Mouse (Mus musculus): Measurements from ENCODE around the gene Dupd1.
A peak's percentile ranks its signal among the peaks of the same experiment; 100 is the strongest.

The Dupd1 gene

DNA sequence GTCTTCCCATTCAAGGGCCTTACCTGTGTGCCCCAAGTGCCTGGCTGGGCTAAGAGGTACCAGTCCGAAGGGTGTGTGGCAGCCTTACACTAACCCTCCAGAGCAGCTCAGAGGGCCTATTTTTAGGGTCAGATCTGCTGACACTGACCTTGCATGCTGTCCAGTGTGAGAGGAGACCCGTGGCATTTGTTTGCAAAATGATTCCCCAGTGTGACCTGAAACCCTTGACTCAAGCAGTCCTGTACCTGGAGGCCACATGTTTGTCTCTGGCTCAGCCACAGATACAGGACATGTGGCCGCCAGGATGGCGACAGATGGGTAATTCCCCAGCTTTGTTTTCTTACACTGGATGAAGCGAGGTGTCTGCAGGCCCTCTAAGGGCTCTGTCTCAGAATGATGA, at the start of gene Dupd1:
TSS of gene Dupd1 (minus strand) at position 91 of the 400 bp plus-strand sequence.
- no peak for DNase-seq

DNA sequence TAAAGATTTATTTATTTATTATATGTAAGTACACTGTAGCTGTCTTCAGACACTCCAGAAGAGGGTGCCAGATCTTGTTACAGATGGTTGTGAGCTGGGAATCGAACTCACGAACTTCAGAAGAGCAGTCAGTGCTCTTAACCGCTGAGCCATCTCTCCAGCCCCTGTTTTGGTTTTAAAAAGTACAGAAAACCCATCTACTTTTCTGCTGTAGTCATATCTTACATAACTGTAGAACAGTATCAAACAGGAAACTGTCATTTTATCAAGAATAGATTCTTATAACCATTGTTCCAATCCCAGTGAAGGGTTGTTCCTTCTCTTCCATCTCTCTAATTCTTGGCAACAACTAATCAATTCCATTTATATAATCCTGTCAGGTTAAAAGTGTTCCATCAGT, 49.4 kb upstream of the Dupd1 start:
- DNase-seq = no peak

DNA sequence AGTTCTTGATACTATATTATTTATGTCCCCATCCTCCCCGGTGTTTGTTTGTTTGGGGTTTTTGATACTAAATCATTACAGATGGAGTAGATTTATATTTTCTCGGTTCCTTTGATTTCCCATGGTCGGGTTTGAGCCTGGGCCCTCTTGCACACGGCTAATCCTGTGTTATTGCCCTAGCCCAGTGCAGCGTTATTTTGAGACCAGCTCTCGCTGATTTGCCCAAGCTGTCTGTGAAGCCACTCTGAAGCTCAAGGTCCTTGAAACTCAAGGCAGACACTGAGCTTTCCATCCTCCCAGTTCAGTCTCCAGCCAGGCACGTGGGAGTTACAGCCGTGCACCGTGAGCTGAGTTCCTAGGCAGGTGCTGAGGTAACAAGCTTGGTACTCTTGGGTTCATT, 47.2 kb upstream of the Dupd1 start:
- no peak for DNase-seq

DNA sequence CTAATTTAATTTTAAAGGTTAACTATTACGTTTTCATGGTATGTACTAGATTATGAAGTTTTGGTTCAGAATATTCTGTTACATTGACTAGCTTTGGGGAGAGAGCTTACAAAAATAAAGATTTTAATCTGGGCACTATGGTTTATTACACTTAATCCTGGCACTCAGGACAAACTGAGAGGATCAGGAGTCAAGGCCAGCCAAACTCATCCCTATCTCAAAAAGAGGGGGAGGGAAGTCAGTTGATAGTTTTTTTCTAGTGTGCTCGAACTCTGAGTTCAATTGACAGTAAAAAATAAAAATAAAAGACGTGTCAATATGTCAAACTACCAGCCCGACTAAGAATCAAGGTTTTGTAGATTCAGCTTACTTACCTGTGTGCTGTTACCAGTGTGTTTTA, 39.0 kb upstream of the Dupd1 start:
- DNase-seq = no peak

DNA sequence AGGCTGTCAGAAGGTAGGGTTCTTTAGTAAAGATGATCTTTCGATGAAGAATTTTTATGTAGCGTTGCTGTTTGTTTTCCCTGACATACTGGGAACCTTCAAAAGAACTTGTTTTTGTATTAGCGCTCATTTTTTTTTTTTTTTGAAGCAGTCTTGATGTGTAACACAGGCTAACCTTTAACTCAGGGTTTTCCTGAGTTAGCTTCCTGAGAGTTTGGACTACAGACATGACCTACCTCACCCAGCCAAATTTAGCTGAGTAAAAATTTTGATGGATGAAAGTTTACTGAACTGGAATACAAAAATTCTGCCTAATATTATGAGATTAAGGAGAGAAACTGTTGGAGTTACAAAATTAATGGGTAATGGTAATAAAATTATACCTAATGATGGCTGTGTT, 38.0 kb upstream of the Dupd1 start:
- no peak for DNase-seq

DNA sequence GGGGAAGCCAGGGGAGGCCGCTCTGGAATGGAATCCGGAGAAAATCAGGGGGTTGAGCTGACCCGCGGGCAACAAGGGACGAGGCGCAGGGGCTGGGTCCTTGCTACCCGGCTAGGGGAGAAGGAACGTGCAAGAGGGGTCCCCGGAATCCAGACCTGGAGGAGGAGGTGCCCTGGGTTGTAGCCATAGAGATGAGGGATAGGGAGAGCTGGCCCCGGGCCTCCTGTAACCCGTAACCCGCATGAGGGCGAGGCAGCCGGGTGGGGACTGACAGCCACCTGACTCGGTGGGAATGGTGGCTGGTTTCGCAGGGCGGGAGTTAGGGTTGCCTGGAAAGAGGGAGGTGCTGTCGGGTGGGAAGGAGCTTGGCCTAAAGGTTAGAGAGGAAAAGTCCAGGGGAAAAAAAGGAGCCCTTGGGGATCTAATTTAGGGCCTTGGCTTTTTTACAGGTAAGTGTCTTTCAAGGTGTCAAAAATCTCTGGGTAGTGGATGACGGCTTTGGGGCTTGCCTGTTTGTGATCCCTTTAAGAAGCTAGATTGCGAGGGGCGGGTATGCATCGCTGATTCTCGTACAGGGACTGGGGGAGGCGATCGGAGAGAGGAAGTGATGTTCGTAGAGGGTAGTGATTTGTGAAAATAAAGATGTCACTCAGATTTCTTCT, 36.6 kb upstream of the Dupd1 start, which contains the start of gene Dusp13:
TSS of gene Dusp13 (minus strand) at position 301 of the 662 bp plus-strand sequence.
- peak; percentile 76 to 82 for DNase-seq

DNA sequence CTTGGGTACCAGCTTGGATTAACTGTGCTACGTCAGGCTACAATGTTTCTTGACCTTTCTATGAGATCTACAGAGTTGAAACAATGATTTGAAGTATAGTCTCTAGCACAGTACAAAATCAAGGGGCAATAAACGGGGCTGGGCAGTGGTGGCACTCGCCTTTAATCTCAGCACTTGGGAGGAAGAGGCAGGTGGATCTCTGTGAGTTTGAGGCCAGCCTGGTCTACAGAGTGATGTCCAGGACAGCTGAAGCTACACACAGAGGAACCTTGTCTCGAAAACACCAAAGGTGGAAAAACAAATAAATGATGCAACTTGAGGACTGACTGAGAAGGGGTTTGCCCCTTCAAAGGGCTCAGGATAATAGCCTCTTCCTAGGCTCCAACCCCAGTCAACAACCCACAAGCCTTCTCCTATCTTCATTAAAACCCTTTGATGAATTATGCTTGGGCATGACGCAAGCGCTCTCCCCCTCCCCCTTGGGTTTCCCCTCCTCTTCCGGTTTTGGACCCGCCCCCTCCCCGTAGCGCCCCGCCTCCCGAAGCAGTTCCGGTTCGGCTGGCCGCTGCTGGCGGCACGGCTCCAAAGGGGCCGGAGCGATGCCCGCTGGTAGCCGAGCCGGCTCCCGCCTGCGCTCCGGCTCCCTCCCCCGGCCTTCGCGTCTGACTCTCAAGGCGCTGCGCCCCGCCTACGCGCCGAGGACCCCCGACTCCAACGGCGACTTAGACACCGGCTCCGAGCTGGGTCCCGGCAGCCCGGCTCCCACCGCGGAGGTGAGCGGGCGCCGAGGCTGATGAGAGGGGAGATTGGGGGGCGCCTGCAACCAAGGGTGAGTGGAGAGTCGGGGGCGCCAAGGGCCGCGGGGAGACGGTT, 35.9 kb upstream of the Dupd1 start, which contains the start of gene Samd8:
TSS of gene Samd8 (plus strand) at position 524 of the 873 bp plus-strand sequence.
- peak; percentile 81 to 83 for DNase-seq

DNA sequence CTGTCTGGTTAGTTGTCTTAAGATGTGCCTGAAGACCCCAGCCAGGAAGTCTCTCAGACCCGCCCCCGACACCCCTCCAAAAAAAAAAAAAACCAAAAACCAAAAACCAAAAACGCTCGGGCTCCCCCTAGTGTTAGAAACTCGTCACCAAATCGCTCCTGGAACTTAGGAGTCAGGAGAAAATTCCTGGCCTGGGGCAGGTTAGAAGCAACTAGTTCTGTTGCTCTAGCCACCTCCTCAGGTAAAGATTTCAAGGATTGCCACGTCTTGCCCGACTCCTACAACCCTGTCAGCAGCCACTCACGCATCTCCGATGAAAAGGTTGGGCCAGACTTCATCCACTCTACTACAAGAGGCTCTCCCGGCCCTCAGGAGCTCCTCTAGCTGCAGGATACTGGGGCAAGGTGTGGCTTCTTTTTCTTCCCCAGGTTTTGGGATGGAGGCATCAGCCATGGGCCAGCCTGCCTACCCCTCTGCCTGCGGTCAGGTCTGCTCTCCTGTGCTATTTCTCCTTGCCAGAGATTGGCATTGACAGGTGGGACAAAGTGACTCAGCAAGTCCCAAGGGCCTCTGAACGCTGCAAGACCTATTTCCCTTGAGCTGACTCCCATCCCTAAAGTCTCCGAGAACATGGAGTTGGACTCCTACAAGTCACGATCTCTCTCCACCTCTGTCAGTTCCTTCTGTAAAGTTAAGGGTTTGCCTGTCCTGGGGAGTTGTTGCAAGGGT, 33.9 kb upstream of the Dupd1 start:
- peak in 1 of 2 experiments; percentile 58 for DNase-seq

DNA sequence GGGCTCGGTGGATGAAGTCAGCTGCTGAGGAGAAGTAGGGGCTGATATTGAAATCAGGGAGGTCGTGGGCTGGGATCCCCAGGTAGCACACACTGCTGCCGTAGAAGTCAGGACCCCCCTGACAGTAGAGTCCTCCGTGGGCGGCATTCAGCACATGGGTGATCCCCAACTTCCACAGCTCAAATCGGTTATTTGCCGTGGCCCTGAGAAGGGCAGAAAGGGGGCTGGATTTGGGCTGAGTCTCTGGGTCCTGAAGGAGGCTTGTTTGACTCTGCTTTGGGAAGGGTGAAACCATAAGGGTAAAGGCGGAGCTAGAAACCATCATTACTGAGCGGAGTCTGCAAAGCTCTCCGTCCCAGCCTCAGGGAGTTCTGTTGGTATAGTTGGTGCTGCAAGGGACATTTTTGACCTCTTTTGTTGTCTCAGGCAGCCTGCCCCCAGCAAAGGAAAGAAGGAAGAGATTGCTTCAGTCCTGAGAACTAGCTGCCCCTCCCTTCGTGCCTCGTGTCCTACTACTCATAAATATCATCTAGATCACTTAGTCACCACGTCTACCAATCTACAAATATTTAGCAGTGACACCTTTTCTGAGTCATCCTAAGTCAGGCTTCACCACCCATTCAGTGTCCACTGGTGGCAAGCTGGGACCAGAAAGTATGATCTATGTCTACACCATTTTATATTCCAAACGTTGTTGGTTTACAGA, 33.2 kb upstream of the Dupd1 start:
- no peak for DNase-seq

DNA sequence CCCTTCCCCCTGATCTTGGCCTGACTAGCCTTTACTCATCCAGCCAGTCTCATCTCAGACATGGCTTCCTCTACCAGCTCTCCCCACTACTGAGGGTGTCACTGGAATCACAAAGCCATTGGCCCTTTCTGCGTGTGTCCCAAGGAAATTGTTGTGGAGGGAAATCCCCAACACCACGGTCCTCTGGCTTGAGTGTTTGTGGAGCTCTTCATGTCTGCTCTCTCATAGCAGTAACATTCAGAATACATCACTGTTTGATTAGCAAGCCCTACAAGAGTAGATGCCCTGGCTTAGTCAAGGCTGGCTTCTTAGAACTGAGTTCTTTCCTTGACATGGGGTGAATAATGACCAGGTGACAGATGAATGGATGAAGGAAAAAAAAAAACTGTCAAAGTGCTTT, 32.5 kb upstream of the Dupd1 start:
- DNase-seq = peak in 1 of 2 experiments; percentile 60

DNA sequence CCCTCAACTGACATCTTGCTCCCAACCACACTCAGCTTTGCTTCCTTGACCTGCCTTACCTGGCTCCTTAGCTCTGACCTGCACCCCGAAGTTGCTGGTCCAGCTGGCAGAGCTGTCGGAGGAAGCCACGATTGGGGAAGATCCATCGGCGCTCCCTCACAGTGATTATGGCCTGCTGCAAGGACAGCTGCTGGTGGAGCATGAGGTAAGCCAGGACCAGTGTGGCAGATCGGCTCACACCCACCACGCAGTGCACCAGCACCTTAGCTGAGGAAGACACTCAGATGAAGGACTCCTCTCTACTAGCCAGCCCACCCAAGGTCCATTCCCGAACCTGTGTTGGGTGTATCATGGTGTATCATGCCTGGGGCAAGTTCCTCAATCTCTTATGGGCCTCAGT, 31.9 kb upstream of the Dupd1 start:
- no peak for DNase-seq

DNA sequence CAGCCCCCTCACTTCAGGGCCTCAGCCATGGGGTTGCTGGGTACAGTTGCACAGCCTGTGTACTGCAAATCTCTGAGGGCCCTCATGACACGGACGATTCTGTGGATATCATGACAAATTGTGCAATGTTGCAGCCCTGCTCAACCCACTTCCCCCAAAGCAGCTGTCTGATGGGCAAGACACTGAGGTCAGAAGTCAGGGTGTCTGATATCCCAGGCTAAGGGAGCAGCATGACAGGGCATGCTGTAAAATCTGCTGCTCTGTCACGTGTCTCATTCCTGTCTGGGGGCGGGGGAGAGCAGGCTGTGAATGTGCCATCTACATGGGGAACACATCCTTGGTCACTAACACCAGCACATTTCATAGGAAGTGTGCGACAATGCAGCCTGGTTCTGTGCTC, 30.8 kb upstream of the Dupd1 start:
- DNase-seq = peak; percentile 43 to 46

DNA sequence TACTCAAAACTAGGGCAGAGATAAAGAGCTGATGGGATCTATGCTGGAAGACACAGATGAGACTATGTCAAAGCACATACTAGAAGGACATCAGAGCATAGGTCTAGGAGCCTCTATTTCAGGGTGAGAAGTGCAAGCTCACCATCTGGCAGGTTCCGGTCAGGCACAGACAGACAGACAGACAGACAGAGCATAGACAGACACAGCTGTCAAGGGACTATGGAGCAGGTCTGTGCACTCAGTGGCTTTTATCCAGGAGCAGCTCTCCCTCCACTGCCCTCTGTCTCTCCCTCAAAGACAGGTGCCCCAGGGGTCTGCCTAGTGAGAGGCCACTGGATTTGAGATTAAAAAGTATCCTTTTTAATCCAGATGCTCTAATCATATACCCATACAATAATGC, 29.8 kb upstream of the Dupd1 start:
- DNase-seq = no peak

DNA sequence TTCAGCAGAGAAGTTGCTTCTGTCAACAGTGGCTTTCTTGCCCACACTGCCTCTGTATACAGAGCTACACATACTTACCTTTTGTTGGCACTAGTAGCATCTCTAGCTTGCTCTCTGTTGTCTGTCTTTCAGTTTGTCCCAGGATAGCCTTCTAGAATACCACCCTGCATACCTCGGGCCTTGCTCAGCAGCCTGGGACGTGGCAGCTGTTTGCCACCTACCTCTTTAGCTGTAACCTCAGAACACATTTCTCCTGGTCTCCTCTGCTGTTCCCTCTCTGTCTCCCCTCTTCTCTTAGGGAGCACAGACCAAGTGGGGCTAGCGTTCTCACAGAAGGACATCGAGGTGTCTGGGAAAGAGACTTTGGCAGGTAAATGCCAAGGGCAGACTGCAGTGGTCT, 28.1 kb upstream of the Dupd1 start:
- no peak for DNase-seq

DNA sequence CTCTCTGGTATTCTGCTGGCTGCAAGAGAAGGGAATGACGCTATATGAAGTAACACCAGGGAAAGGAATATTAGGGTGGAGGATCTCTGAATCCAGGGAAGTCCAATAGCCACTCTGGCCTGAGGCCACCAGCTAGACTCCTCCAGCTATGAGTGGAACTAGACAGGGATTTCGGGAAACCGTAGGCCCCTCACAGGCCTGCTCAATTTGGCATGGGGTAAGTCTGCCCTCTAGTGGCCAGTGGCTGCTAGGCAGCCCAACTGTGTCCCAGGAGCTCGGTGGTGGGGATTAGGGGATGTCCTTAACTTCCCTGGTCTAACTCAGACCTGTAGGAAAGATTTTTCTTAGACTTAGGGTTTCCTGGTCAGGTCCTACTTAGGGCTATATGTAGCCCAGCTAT, 27.4 kb upstream of the Dupd1 start:
- peak; percentile 69 to 71 for DNase-seq

DNA sequence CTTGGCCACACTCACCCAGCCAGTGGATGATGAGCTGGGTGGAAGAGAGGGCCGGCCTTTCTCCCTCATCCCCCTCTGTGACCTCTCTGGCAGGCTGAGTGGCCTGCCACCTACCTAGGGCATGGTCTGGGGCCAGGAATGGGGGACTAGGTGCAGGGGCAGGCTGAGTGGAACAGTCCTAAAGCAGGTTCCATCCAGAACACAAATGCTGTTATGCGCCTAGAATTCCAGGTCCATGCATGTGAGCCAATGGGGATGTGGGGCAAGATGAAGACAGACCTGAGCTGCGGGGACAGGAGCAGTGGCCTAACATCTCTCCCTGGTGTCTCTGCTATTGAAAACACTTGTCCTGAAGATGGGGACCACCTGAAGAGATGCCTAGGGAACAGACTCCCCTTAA, 26.9 kb upstream of the Dupd1 start:
- DNase-seq = no peak

DNA sequence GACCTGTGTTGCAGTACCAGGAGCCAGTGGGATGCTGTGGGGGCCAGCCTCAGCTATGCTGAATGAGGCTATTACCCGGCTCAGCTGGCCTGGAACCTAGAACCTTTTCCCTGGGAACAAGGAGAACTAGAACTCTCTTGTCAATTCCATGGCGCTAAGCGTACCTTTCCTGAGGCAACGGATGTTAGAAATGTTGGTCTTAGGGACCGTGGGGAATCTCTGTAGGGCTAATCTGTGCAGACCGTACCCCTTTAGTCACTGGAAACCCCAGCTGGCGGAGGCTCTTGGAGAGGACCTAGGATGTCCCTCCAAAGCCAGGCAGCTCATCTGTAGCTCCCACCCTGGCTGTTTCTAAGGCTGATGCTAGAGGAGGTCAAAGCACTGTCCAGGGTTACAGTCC, 26.0 kb upstream of the Dupd1 start:
- no peak for DNase-seq

DNA sequence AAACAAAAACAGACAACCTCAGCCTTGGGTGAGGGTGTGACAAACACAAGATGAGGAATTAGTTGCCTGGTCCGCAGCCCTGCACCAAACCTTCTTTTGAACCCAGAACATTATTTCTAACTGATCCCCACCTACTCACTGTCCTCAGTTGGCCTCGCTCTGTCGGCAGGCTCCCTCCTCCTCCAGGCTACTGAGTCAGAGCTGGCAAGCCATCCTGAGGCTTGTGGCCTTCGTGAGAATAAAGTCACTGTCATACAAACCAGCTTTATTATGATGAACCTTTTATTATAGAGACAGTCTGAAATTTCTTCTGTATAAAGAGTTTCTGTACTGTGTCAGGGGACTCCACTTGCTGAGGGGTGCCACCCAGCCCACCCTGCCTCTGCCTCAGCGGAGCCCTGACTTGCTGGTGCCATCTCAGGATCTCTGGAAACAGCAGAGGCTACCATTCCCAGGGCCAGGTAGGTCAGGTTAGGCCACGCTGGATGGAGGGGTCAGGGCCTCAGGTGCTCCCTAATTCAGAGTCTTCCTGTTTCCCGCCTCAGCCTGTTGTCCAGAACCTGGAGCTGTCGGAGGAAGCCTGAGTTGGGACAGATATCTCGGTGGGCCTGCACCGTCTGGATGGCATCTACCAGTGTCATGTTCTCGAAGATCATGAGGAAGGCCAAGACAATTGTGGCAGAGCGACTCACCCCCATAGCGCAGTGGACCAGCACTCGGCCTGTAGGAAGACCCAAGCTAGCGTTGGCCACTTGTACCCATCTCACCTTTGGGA, 18.9 kb upstream of the Dupd1 start:
- DNase-seq = no peak

DNA sequence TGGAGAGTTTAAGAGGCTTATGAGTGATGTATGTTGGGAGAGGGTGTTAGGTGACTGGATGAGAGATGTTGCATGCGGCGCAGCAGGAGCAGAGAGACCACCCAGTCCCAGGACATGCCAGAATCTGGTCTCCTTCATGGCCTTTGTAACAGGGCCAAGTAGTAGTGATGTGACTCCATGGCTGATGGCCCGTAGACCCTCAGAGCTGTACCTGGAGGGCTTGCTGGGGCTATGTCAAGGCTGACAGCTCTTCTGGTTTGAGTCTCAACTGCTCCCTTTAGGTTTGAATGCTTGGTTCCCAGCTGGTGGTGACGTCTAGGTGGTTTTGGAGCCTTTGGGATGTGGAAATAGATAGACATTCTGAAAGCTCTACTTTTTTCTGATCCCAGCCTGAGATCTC, 15.6 kb upstream of the Dupd1 start:
- DNase-seq = no peak

DNA sequence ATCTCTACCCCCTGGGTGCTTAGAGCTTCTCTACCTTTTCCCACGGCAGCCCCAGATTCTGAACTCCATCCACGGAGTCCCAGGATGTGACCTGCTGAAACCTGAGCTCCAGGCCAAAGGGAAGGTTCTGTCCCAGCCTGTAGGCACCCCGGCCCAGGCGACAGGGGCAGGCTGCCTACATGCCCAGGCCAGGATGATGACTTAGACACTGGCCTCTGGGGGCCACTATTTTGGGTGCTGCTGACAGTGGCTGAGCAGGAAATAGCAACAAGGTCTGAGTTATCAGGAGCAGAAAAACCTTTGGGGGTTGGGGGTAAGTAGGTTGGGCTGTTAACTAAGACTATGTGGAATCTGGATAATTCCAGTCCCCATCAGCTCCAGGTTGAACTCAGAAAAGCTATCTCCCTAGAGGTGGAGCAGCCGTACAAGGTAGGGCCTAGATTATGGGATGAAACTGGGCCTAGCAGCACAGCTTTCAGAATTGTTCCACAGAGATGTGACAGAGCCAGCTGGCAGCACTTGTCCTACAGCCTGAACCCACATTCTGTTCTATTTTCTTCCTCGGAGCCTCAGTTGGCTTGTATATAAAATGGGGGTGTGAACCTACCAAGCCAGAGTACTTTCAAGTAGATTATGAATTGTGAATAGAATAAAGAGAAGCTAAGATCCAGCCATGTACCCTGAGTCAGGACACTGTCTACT, 14.8 kb upstream of the Dupd1 start:
- no peak for DNase-seq

DNA sequence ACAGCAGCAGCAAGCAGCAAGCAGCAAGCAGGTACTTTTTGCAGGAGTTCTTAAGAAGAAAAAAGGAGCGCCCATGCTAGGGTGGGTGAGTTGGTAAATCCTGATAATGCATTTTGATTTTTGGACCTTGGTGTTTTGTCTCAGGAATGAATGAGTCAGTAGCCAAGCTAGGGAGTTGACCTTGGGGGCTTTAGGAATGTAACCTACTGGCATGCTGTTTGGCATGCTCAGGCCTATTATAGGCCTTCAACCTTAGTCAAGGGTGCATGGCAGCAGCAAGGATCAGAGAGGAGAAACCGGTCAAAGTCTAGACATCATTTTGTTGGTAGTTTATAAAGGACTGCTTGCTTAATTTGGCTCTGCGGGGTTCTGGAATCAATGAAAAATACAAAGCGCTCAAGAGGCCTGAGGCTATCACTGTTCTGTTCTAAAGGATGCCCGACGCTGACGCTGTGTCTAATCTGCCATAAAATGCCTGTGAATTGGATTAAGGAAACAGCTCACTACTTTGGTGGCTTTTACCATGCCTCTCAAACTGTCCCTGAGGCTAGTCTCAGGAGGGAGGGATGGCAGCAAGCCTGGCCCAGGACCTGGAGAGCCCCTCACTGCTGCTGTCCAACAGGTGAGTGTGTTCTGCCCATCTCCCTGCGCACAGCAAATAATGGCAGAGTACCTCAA, 7.8 kb upstream of the Dupd1 start:
- no peak for DNase-seq
